Mouse (Mus musculus) liver, embryonic 15.5 days (tissue): ENCODE measurements at regions not wholly inside any gene's neighbourhood (a gene's known extent, or its start where the extent isn't known, plus 50 kb on each side); places are given as distances from the start of the nearest gene placed in this dataset.

Experiments
- ATAC-seq: fragments of 200-750 bp; cut with Nextera tagmentation; 2 replicates; pipeline ENCODE4 v1.8.0; 2017; ENCODE audit warnings: moderate number of reproducible peaks, mild to moderate bottlenecking, moderate library complexity; ENCODE audit not compliant: insufficient read depth
- H3K27ac ChIP-seq: fragments of 300-500 bp; sonication (generic); replicated peaks from 2 replicates; pipeline ENCODE4 v1.5.1; 2015; ENCODE audit warnings: mild to moderate bottlenecking, inconsistent platforms
- H3K27me3 ChIP-seq: fragments of 300-500 bp; sonication (generic); 2 replicates; pipeline ENCODE4 v1.6.1; 2015; ENCODE audit warnings: mild to moderate bottlenecking, inconsistent platforms
- H3K36me3 ChIP-seq: fragments of 300-500 bp; sonication (generic); replicated peaks from 2 replicates; pipeline ENCODE4 v1.6.1; 2015; ENCODE audit warnings: moderate library complexity, mild to moderate bottlenecking, inconsistent platforms
- H3K4me1 ChIP-seq: fragments of 300-500 bp; sonication (generic); replicated peaks from 2 replicates; pipeline ENCODE4 v1.6.1; 2015; ENCODE audit warnings: inconsistent platforms
- H3K4me2 ChIP-seq: fragments of 300-500 bp; sonication (generic); 2 replicates; pipeline ENCODE4 v1.6.1; 2015; ENCODE audit warnings: moderate library complexity, mild to moderate bottlenecking, inconsistent platforms
- H3K4me3 ChIP-seq: fragments of 300-500 bp; sonication (generic); replicated peaks from 2 replicates; pipeline ENCODE4 v1.5.1; 2015; ENCODE audit warnings: mild to moderate bottlenecking, inconsistent platforms
- H3K9ac ChIP-seq: fragments of 300-500 bp; sonication (generic); 2 replicates; pipeline ENCODE4 v1.6.1; 2015; ENCODE audit warnings: moderate library complexity, mild to moderate bottlenecking, inconsistent platforms
- H3K9me3 ChIP-seq: fragments of 300-500 bp; sonication (generic); replicated peaks from 2 replicates; pipeline ENCODE4 v1.6.1; 2016; ENCODE audit warnings: inconsistent platforms
- WGBS: fragments of 180-500 bp; shearing (Covaris S2); methylation state at CpG from one replicate; pipeline ENCODE4 v1.1.7; 2015; ENCODE audit warnings: mixed read lengths; ENCODE audit not compliant: insufficient replicate concordance; 5-methylcytosine and 5-hydroxymethylcytosine counted together

DNA sequence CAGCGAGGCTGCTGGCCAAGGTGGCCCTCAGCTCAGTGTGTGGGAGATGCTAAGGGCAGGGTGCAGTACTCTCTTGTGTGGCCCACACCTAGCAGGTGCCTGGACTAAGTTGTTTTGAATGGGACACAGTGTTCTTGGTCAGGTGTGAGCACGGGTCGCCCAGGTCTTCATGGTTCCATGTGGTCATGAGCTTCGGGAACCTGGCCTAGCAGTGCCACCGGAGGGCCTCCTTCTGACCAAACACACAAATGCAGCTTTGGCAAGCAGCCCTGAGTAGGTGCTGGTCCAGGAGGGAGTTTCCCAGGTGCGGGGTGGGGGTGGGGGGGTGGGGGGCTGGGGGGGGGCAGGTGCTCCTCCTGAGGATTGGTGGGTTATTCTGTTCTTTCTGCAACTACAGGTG is 127.6 kb downstream of the Gadd45g start:
- 81% methylated on average over 6 of the region's 6 CpGs for WGBS
- Histone ChIP-seq H3K36me3 (no peaks in the 10 kb centered on the region), H3K9me3 (no peaks in the 10 kb centered on the region; the same call in 1 of the 2 replicates), H3K4me1 (peaks cover 48% of the 10 kb centered on the region), H3K4me3 (no peak overlapping the region), H3K27ac (no peak overlapping the region), H3K4me2 (no peak overlapping the region), H3K9ac (no peak overlapping the region), H3K27me3 (no peaks in the 10 kb centered on the region)
- ATAC-seq: no peak

DNA sequence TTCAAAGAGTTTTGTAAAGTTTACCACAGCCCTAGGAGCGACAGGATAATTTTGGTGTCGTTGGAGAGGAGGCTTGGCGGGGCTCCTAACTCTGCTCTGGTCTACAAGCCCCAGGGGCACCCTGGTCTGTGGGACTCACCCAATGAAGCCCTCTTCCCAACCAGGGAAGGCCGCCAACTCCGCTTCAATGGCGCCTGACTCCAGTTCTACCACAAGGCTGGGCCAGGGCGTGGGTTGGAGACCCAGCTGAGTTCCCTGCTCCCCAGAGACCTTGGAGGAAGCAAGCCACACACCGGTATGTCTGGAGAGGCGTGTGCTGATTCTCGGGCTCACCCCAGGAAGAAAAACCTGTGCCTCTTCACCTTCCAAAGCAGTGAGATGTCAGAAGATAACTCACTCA is 128.9 kb downstream of the Gadd45g start:
- WGBS: 55% methylated on average over 10 of the region's 10 CpGs
- Histone ChIP-seq H3K9ac (peak overlapping the region; percentile 40; the same call in 1 of the 2 replicates), H3K27me3 (no peaks in the 10 kb centered on the region), H3K9me3 (no peaks in the 10 kb centered on the region; the same call in 1 of the 2 replicates), H3K27ac (peak overlapping the region; percentile 85), H3K4me2 (peak overlapping the region; percentile 71), H3K4me3 (no peak overlapping the region), H3K4me1 (peaks cover 60% of the 10 kb centered on the region), H3K36me3 (no peaks in the 10 kb centered on the region)
- no peak for ATAC-seq

DNA sequence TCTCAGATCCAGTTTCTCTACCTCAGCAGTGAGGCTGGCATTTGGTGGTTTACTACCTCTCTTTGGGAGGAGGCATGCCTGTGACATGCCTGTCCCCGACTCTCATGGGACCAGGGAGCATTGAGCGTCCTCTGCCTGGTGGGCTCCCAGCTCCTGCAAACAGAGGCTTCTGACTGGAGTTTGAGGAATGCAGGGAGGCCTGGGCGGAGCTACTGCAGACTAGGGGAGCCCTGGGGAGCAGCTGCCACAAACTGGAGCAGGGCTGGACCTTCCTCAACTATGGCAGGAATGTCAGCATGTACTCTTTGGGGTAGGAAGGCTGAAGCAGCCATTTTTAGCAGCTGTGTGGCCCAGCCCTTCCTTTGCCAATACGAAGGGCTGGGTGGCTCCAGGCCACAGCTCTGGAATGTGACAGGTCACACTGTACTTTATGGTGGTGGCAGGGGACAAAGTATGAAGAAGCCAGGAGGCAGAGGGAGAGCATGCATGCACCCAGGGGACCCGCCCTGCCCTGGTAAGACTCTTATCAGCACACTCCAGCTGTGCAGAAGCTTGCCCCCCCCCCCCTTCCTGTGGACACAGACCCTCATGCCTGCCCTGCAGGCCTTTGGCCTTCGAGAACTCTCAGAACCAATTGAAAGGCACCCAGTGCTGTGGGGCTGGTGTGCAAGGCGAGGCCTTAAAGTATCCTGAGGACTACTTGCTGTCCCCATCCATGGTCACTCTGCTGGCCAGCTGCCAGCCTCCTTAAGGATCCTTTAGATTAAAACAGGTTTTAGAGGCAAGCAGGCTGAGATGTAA is 129.5 kb downstream of the Gadd45g start:
- Histone ChIP-seq H3K27me3 (no peaks in the 10 kb centered on the region), H3K9ac (peak overlapping the region; percentile 40; the same call in 1 of the 2 replicates), H3K4me2 (peak overlapping the region; percentile 71), H3K36me3 (no peaks in the 10 kb centered on the region), H3K4me3 (peak overlapping the region; percentile 28; the same call in 1 of the 2 replicates), H3K4me1 (peaks cover 67% of the 10 kb centered on the region), H3K9me3 (no peaks in the 10 kb centered on the region; the same call in 1 of the 2 replicates), H3K27ac (peak overlapping the region; percentile 85)
- WGBS: 24% methylated on average over 7 of the region's 7 CpGs
- ATAC-seq: peak; percentile 83

DNA sequence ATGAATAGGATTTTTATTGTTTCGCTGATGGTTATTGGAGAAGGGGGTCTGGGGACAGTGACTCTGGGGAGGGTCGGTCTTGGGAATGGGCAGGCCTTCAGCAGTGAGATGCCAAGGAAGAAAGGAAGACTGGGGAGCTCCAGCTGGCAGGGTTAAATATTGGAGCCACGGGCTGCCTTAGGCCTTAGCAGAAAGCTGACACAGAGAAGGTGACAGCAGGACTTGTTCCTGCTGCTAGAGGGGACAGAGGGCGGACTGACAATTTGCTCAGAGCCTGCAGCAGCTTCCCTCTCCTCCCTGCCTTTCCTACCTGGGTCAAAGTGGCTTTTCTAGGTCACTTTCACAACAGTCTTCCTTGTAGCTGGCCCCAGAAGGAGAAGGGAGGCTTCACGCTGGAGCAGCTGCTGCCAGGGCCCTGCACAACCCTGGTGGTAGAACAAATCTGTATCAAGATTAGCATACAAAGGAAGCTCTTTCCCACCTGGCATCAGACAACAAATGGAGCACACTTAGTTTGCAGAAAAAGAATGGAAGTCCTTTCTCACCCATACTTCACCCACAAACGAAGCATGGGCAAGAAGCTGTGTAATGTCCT is 130.2 kb downstream of the Gadd45g start:
- Histone ChIP-seq H3K9me3 (no peaks in the 10 kb centered on the region; the same call in 1 of the 2 replicates), H3K27ac (peak overlapping the region; percentile 85), H3K4me2 (peak overlapping the region; percentile 71), H3K36me3 (no peaks in the 10 kb centered on the region), H3K4me3 (no peak overlapping the region), H3K27me3 (no peaks in the 10 kb centered on the region), H3K4me1 (peaks cover 68% of the 10 kb centered on the region), H3K9ac (peak overlapping the region; percentile 3; the same call in 1 of the 2 replicates)
- 61% methylated on average over 6 of the region's 6 CpGs for WGBS
- no peak for ATAC-seq

DNA sequence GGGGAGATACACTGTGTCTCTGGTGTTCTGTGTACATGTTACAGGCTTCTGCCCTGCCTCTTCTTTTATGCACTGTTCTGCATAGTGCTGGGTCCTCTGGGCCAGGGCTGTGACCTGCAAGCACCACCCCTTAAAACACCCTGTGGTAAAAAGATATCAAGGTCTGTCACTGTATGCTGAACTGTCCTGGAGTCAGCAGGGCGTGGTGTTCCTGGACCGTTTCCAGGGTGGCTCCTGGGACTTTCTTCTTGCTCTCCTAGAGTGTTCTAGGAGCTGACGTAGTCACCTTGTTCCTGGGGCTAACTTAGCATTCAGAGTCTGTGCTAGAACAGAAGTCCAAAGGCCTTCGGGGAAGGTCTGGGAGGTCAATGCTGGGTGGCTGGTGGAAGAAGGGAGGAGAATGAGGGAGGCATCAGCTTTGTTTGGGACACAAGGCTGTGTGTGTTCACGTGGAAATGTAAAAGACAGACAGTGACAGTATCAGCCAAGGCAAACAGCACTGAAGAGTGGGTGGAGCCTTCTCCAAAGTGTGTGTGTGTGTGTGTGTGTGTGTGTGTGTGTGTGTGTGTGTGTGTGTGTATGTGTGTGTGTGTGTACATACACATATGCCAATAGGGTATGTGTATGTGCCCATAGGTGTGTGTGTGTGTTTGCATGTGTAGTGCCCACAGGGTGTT is 133.0 kb downstream of the Gadd45g start:
- Histone ChIP-seq H3K4me3 (peak overlapping the region; percentile 10; the same call in 1 of the 2 replicates), H3K9me3 (no peaks in the 10 kb centered on the region; the same call in 1 of the 2 replicates), H3K27ac (peak overlapping the region; percentile 89), H3K27me3 (no peaks in the 10 kb centered on the region), H3K4me2 (peak overlapping the region; percentile 62), H3K36me3 (no peaks in the 10 kb centered on the region), H3K4me1 (peaks cover 62% of the 10 kb centered on the region), H3K9ac (no peak overlapping the region; the same call in 1 of the 2 replicates)
- 32% methylated on average over 5 of the region's 5 CpGs for WGBS
- ATAC-seq: peak; percentile 93

DNA sequence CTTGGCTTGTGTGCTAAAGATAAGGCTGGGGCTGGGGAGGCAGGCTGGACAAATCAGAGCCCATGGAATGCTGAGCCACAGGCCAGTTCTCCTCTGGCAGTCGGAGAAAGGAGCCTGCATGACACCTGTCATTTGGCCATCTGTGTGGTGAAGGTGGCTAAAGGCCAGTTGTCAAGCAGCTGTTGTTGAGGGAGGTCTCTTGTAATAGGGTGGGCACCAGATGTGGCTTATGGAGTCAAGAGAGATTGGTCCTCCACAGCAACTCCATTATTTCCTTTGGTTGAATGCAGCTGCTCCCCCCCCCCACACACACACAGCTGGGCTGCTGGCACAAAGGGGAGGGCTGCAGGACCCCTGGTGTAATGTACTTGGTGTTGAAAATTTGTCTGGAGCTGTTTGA is 133.9 kb downstream of the Gadd45g start:
- Histone ChIP-seq H3K27ac (peak overlapping the region; percentile 89; the same call in 1 of the 2 replicates), H3K4me3 (no peak overlapping the region), H3K4me1 (peaks cover 53% of the 10 kb centered on the region), H3K36me3 (no peaks in the 10 kb centered on the region), H3K27me3 (no peaks in the 10 kb centered on the region), H3K9me3 (no peaks in the 10 kb centered on the region; the same call in 1 of the 2 replicates), H3K9ac (no peak overlapping the region), H3K4me2 (no peak overlapping the region)
- ATAC-seq: no peak
- 56% methylated on average over 1 of the region's 1 CpGs for WGBS

DNA sequence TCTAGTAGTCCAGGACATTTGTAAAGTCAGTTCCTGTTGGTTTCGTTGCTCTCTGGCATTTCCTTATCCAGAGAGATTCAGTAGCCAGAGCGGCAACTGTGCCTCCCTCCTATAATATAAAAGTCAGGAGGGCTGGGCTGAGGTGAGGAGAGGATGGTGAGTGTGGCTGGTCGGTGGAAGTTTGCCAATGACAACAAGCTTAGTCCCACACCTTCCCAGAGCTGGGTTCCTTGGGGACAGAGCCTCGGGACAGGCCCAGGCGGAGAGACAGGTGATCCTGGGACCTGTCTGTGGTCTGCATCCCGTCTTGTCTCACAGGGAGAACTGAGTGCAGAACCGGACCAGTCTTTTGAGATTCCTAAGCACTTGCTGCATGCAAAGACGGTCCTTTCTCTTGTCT is 136.5 kb downstream of the Gadd45g start:
- ATAC-seq: no peak
- Histone ChIP-seq H3K9me3 (no peaks in the 10 kb centered on the region), H3K27ac (no peak overlapping the region), H3K9ac (no peak overlapping the region), H3K4me1 (peaks cover 31% of the 10 kb centered on the region), H3K4me2 (no peak overlapping the region), H3K36me3 (no peaks in the 10 kb centered on the region), H3K4me3 (no peak overlapping the region), H3K27me3 (no peaks in the 10 kb centered on the region)
- 68% methylated on average over 8 of the region's 8 CpGs for WGBS

DNA sequence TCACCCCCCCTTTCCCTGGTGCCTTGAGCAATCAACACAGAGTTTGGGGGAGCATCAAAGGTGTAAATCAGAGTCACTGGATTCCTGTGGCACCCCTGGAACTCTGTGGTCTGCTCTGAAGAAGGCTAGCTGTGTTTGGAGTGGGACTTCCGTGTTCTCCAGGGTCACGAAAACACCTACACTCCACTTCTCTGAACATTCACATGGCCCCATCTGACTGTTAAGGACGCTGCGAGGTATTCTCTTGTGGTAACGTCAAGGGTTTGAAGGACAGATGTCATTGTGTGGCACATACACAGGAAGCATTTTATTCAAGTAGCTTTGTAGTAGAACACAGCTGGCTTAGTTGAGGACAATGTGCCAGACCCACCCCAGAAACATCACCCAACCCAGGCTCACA is 137.1 kb downstream of the Gadd45g start:
- ATAC-seq: no peak
- Histone ChIP-seq H3K4me2 (no peak overlapping the region), H3K27me3 (no peaks in the 10 kb centered on the region), H3K4me3 (no peak overlapping the region), H3K36me3 (no peaks in the 10 kb centered on the region), H3K9ac (no peak overlapping the region), H3K4me1 (peaks cover 25% of the 10 kb centered on the region), H3K9me3 (no peaks in the 10 kb centered on the region), H3K27ac (no peak overlapping the region)
- WGBS: 64% methylated on average over 5 of the region's 5 CpGs

DNA sequence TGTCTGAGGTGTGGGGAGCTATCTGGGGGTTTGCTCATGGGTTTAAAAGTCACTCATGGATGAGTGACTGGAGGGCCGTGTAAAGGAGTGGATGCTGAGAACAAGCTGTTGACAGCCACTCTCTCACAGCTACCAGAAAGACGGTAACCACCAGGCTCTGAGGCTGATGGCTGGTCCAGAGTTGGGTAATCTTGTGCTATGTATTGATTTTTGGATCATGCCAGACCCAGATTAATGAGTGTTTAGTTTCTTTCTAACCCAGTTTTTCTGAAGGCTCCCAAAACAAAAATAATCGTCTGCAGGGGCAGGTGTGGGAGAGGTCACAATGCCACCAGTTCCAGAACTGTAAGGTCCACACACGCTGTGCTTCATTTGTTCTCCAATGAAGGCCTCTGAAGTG is 144.9 kb downstream of the Gadd45g start:
- 52% methylated on average over 4 of the region's 4 CpGs for WGBS
- no peaks in the 10 kb centered on the region for H3K36me3 ChIP-seq
- H3K9ac ChIP-seq: no peak overlapping the region
- ATAC-seq: no peak
- no peaks in the 10 kb centered on the region; the same call in 1 of the 2 replicates for H3K4me1 ChIP-seq
- no peak overlapping the region for H3K4me2 ChIP-seq
- H3K27me3 ChIP-seq: no peaks in the 10 kb centered on the region
- H3K27ac ChIP-seq: no peak overlapping the region
- H3K9me3 ChIP-seq: no peaks in the 10 kb centered on the region
- H3K4me3 ChIP-seq: no peak overlapping the region

DNA sequence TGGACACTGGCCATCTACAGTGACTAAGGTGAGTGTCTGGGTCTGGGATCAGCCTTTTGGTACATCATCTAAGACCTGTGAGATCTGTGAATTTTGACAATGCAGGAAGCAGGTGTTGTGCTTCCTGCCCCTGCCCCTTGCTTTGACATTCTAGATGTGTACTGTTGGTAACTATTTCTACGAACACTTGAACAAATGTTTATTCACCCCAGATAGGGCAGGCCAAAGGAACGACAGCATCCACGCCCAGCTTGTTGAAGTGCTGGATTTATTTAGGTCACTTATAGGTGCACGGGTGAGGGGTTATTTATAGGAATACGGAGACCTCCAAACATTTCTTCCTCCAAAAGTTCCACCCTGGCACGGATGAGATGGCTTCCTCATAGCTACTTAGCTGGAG is 146.4 kb downstream of the Gadd45g start:
- no peaks in the 10 kb centered on the region for H3K27me3 ChIP-seq
- 57% methylated on average over 6 of the region's 6 CpGs for WGBS
- no peak for ATAC-seq

DNA sequence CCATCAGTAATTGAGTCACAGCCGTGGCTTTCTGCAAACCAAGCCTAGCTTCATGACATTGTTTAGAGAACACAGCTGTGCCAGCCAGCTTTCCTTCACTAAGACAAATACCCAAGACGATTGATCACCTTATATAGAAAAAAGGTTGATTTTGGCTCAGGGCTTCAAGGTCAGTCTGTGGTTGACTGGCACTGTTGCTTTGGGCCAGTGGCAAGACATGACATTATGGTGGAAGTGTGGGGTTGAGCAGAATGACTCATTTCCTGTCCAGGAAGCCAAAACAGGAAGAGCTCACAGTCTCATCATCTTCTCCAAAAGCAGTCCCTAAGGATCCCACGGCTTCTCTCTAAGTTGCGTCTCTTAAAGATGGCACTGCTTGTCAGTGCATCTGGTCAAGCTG is 149.7 kb downstream of the Gadd45g start:
- Histone ChIP-seq H3K9me3 (no peaks in the 10 kb centered on the region), H3K4me2 (no peak overlapping the region), H3K27ac (no peak overlapping the region), H3K9ac (no peak overlapping the region), H3K4me1 (peaks cover 13% of the 10 kb centered on the region), H3K27me3 (no peaks in the 10 kb centered on the region), H3K4me3 (no peak overlapping the region), H3K36me3 (no peaks in the 10 kb centered on the region)
- no peak for ATAC-seq
- 24% methylated on average over 4 of the region's 4 CpGs for WGBS

More for the DNA sequence above, 146.4 kb downstream of the Gadd45g start:
- H3K27ac ChIP-seq: no peak overlapping the region
- no peaks in the 10 kb centered on the region for H3K9me3 ChIP-seq
- H3K4me3 ChIP-seq: no peak overlapping the region
- no peaks in the 10 kb centered on the region for H3K36me3 ChIP-seq
- no peaks in the 10 kb centered on the region; the same call in 1 of the 2 replicates for H3K4me1 ChIP-seq
- no peak overlapping the region for H3K9ac ChIP-seq
- no peak overlapping the region for H3K4me2 ChIP-seq
